Mouse (Mus musculus): ENCODE data around the gene Sik1. TPM values are rescaled to one million over a fixed set of nuclear protein-coding genes. Genes with fewer than 3 reads are reported as not detected.

Sik1 gene
- polyA plus RNA-seq, 1 experiment from 2014 or later, result 3.6 TPM

Other genes with a start within 250 kb of the Sik1 start
- 11.0 and 11.6 TPM in 2 replicates for gene Cbs, start 218.6 kb downstream of the Sik1 start, polyA plus RNA-seq (2015; fragmentation: Nextera tagmentation; extraction: Ambion mirVana)
- gene U2af1, start 196.9 kb downstream of the Sik1 start, polyA plus RNA-seq (2015; fragmentation: Nextera tagmentation; extraction: Ambion mirVana), result 223 and 239 TPM in 2 replicates
- gene Cryaa, start 178.0 kb downstream of the Sik1 start, polyA plus RNA-seq (2015; fragmentation: Nextera tagmentation; extraction: Ambion mirVana), result not detected in 2 replicates
- gene Rrp1b, start 180.3 kb upstream of the Sik1 start, polyA plus RNA-seq (2015; fragmentation: Nextera tagmentation; extraction: Ambion mirVana), result 43.9 and 44.1 TPM in 2 replicates
- 0.15 and 0.25 TPM in 2 replicates for gene Hsf2bp, start 180.5 kb upstream of the Sik1 start, polyA plus RNA-seq (2015; fragmentation: Nextera tagmentation; extraction: Ambion mirVana)

All from liver, embryonic 13.5 days (tissue).